ENCODE assay signal across 16 mouse cellular contexts in genomic region chr10:124320191-124321110, GRCm38 (mm10).
DNase-seq lines count a peak whose midpoint lies in the region; ATAC-seq and TF ChIP-seq lines count a peak whose summit lies in the region.
"Had no signal": no experiment of that assay in that cellular context is flagged by ENCODE, and none has a peak within 500 bp of the region (broad histone marks: within the 10 kb centered on the region; RNA-seq: fewer than 3 reads in every experiment).

No protein-coding gene starts in this region.

- no peaks in the 10 kb centered on the region for H3K9me3 ChIP-seq in intestine, embryonic 14.5 days (ENCODE audit: control insufficient read depth, low read length)
- no peaks in the 10 kb centered on the region for H3K9me3 ChIP-seq in intestine, postnatal 0 days (ENCODE audit: control insufficient read depth)
- H3K9me3 ChIP-seq in lung, embryonic 15.5 days: no peaks in the 10 kb centered on the region
- H3K9me3 ChIP-seq: embryonic facial prominence, embryonic 13.5 days; liver, embryonic 15.5 days; neural tube, embryonic 12.5 days had no signal

- no peak for TF ChIP-seq CTCF in intestine, postnatal 0 days (IDR thresholded peaks at IDR 0.05; ENCODE audit: low read depth)
- no peak for TF ChIP-seq CTCF in brain, embryonic 14.5 days (IDR thresholded peaks at IDR 0.05; ENCODE audit: borderline replicate concordance, extremely low read depth, insufficient read depth, insufficient read length)

- H3K27me3 ChIP-seq in intestine, embryonic 14.5 days (replicated peaks; ENCODE audit: control insufficient read depth, insufficient read depth, low read length): no peaks in the 10 kb centered on the region
- H3K27me3 ChIP-seq in intestine, postnatal 0 days (replicated peaks; ENCODE audit: control insufficient read depth, insufficient read depth, low read length): no peaks in the 10 kb centered on the region
- no peaks in the 10 kb centered on the region for H3K27me3 ChIP-seq in lung, embryonic 15.5 days
- H3K27me3 ChIP-seq: embryonic facial prominence, embryonic 13.5 days; liver, embryonic 15.5 days; neural tube, embryonic 12.5 days had no signal

- peak; percentile 4 for DNase-seq in embryo, embryonic 10.5 days (ENCODE audit: low spot score)
- DNase-seq in embryo, embryonic 10 days (ENCODE audit: low spot score): no peak
- DNase-seq in intestine, embryonic 14.5 days (ENCODE audit: low spot score): no peak
- DNase-seq in lung, adult 18-20 months: no peak
- DNase-seq in brain, embryonic 14.5 days (ENCODE audit: low read depth): peak; percentile 51
- DNase-seq in cerebellum, adult 11-12 months: no peak
- DNase-seq: heart, adult 2 months; heart, postnatal 14 days; midbrain, embryonic 14.5 days; thymus, adult 18-20 months had no signal

- peak overlapping the region; percentile 16; the same call in 1 of the 2 replicates for H3K27ac ChIP-seq in intestine, embryonic 14.5 days (ENCODE audit: low read depth)
- H3K27ac ChIP-seq in intestine, postnatal 0 days (ENCODE audit: low read depth, low read length): no peak overlapping the region
- H3K27ac ChIP-seq in lung, embryonic 15.5 days: no peak overlapping the region
- H3K27ac ChIP-seq: embryonic facial prominence, embryonic 13.5 days; heart, adult 2 months; liver, embryonic 15.5 days; neural tube, embryonic 12.5 days had no signal

- WGBS in intestine, embryonic 14.5 days: 40% methylated on average over 8 of the region's 8 CpGs
- WGBS in intestine, postnatal 0 days: 62% methylated on average over 8 of the region's 8 CpGs
- 46% methylated on average over 8 of the region's 8 CpGs for WGBS in lung, embryonic 15.5 days

- H3K4me1 ChIP-seq in intestine, embryonic 14.5 days (replicated peaks; ENCODE audit: control insufficient read depth, insufficient read depth, low read length): no peaks in the 10 kb centered on the region
- no peaks in the 10 kb centered on the region for H3K4me1 ChIP-seq in intestine, postnatal 0 days (replicated peaks; ENCODE audit: control insufficient read depth, insufficient read depth, low read length)
- no peaks in the 10 kb centered on the region for H3K4me1 ChIP-seq in lung, embryonic 15.5 days
- H3K4me1 ChIP-seq: embryonic facial prominence, embryonic 13.5 days; liver, embryonic 15.5 days; neural tube, embryonic 12.5 days had no signal

- no peak overlapping the region for H3K4me3 ChIP-seq in intestine, embryonic 14.5 days (ENCODE audit: low read depth, low read length)
- H3K4me3 ChIP-seq in intestine, postnatal 0 days (ENCODE audit: low read depth, low read length): no peak overlapping the region
- no peak overlapping the region for H3K4me3 ChIP-seq in lung, embryonic 15.5 days
- H3K4me3 ChIP-seq: embryonic facial prominence, embryonic 13.5 days; heart, adult 2 months; liver, embryonic 15.5 days; neural tube, embryonic 12.5 days had no signal

- H3K4me2 ChIP-seq in intestine, embryonic 14.5 days (ENCODE audit: low read length): no peak overlapping the region
- H3K4me2 ChIP-seq in intestine, postnatal 0 days (replicated peaks; ENCODE audit: low read depth): no peak overlapping the region
- no peak overlapping the region for H3K4me2 ChIP-seq in lung, embryonic 15.5 days
- H3K4me2 ChIP-seq: embryonic facial prominence, embryonic 13.5 days; liver, embryonic 15.5 days; neural tube, embryonic 12.5 days had no signal

- no peaks in the 10 kb centered on the region for H3K36me3 ChIP-seq in intestine, embryonic 14.5 days (ENCODE audit: control insufficient read depth, insufficient read depth, low read length)
- H3K36me3 ChIP-seq in intestine, postnatal 0 days (ENCODE audit: control insufficient read depth, insufficient read depth): no peaks in the 10 kb centered on the region
- no peaks in the 10 kb centered on the region for H3K36me3 ChIP-seq in lung, embryonic 15.5 days
- H3K36me3 ChIP-seq: embryonic facial prominence, embryonic 13.5 days; liver, embryonic 15.5 days; neural tube, embryonic 12.5 days had no signal

- no peak overlapping the region for H3K9ac ChIP-seq in intestine, embryonic 14.5 days (ENCODE audit: low read length)
- H3K9ac ChIP-seq in intestine, postnatal 0 days (ENCODE audit: low read depth, low read length): no peak overlapping the region
- no peak overlapping the region for H3K9ac ChIP-seq in lung, embryonic 15.5 days
- H3K9ac ChIP-seq: embryonic facial prominence, embryonic 13.5 days; liver, embryonic 15.5 days; neural tube, embryonic 12.5 days had no signal

- peak; percentile 53; the same call in 1 of the 2 replicates for ATAC-seq in intestine, embryonic 14.5 days (replicated peaks; ENCODE audit: low FRiP score, low TSS enrichment, low read depth)
- no peak for ATAC-seq in intestine, postnatal 0 days
- ATAC-seq in lung, embryonic 15.5 days (ENCODE audit: borderline replicate concordance, extremely low read depth, low FRiP score, low TSS enrichment): peak; percentile 91; the same call in 1 of the 2 replicates
- ATAC-seq: hindbrain, embryonic 16.5 days had no signal

- TF ChIP-seq POLR2A in brain, embryonic 14.5 days (IDR thresholded peaks at IDR 0.05; ENCODE audit: borderline replicate concordance, extremely low read depth, insufficient read depth, insufficient read length, poor library complexity, severe bottlenecking): no peak

Comparison
In these comparisons a context has a peak if more than half of its experiments do, and no peak if none do; other contexts are left out.
1. DNase-seq: peak in embryo, embryonic 10.5 days (single experiment) and brain, embryonic 14.5 days (single experiment); none in embryo, embryonic 10 days (single experiment), intestine, embryonic 14.5 days (single experiment), lung, adult 18-20 months (0 of 2) and cerebellum, adult 11-12 months (single experiment).